Mouse (Mus musculus) splenic B cell, adult 2 months (primary cell): ENCODE results near the gene Bad.

Experiments
- DNase-seq: peaks from one replicate; pipeline ENCODE4 v3.0.0-alpha.2; 2011; ENCODE audit warnings: low read depth, low spot score
- H3K27me3 ChIP-seq: 2 replicates; pipeline ENCODE4 v1.6.1; 2012; ENCODE audit warnings: mild to moderate bottlenecking, low read length, moderate library complexity, mixed read lengths; ENCODE audit not compliant: control insufficient read depth, poor library complexity, insufficient read depth, severe bottlenecking
- H3K36me3 ChIP-seq: 2 replicates; pipeline ENCODE4 v1.6.1; 2012; ENCODE audit warnings: mild to moderate bottlenecking, low read length, moderate library complexity, mixed read lengths; ENCODE audit not compliant: control insufficient read depth, poor library complexity, insufficient read depth, severe bottlenecking

Gene Bad

DNA sequence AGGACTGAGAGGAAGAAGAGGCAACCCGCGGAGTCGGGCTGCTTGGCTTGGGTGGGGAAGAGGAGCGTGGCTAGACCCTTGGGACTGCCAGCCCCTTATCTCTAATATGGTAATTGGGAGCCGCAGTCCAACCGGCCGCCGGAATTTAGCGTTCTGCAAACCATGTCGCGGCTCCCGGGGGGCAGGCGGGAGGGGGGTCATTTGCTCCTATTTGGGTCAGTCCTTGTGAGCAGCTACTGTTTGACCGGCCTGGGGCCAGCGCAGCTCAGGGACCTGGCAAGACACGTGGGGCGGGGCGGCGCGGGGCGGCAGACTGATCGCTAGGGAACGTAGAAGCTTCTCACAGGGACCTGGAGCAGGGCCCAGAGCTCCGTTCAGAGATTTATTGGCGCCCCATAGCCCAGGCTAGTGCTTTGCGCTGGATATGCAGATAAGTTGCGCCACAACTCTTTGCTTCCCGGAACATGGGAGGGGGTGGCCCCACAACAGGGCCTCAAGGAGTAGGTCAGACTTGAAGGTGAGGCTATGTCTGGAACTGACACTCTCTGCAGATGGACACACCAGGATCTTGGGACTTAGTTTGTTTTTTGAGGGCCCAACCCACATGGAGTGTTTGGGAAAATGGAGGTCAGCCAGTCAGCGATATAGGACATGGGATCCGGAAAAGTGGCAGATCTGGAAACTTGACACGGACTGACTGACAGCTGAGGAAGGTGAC is 10.5 kb downstream of the Bad start:
- peak; percentile 30 for DNase-seq
- H3K36me3 ChIP-seq = no peaks in the 10 kb centered on the region

DNA sequence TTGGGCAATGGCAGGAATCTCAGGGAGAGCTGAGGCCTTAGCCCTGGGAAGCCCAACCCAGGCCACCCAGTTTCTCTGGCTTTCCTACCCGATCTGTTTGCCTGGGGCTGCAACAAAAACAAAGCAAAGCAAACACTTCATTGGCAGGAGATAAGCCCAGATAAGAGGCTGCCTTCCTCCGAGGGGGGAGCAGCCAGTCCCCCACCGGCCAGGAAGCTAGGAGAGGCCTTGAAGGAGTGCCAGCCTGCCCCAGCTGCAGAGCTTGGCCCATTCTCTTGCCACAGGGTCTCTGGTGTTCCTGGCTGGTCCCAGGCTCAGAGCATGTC is 11.0 kb downstream of the Bad start:
- no peaks in the 10 kb centered on the region for H3K27me3 ChIP-seq
- H3K36me3 ChIP-seq = no peaks in the 10 kb centered on the region
- DNase-seq = no peak

More for the DNA sequence above, 10.5 kb downstream of the Bad start:
- H3K27me3 ChIP-seq = no peaks in the 10 kb centered on the region

DNA sequence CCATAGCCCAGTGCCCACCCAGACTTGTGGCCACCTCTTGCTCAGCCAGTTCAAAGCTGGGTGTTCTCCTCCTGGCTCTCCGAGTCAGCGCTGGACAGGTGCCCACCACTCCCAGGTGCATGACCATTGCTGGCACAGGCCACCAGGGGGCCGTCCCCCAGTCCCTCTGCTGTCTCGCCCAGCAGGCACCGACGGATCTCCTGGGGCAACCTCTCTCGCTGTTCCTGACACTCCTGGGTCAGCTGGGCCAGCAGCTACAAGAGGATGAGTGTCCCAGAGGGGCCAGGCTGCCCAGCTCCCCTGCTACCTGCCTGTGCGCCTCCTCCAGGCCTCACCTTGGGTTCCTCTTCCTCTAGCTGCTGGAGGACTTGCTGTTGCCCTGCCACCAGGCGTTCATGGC is 12.4 kb downstream of the Bad start:
- Histone ChIP-seq H3K36me3 (no peaks in the 10 kb centered on the region), H3K27me3 (no peaks in the 10 kb centered on the region)
- peak; percentile 56 for DNase-seq

DNA sequence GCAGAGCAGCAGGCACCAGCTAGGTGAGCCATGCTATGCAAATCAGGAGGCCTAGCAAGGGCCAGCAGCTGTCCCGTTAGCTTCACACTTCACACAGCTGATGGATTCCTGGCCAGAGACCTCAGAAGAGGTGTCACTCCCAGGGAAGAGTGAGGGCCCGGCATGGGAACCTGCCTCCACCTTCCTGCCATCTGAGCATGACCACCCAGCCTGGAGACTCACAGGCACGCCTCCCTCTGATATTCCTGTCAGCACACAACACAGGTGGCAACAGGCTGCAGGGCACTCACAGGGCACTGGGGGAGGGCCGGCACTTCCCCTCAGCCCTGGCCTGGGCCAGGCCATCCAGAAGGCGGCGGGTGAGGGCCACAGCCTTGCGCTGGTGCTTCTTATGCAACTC is 13.8 kb downstream of the Bad start:
- H3K36me3 ChIP-seq = no peaks in the 10 kb centered on the region
- H3K27me3 ChIP-seq = no peaks in the 10 kb centered on the region
- no peak for DNase-seq

DNA sequence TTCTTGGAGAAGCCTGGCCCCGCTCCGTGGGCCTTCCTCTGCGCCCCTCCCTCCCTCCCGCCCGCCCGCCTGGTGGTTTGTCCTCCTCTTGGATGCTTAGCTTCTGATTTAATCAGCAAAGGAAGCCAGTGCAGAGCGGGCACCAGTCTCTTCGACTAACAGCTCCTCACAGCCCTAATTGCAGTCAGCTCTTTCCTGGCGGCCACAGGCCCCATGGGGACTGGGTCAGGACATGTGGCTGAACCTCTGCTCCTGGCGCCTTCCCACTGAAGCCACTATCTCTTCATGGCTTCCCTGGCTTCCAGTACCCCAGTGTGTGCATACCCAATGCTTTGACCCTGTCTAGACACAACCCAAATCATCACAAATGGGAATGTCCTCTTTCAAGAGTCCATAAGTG is 14.8 kb downstream of the Bad start:
- DNase-seq = no peak
- Histone ChIP-seq H3K36me3 (no peaks in the 10 kb centered on the region), H3K27me3 (no peaks in the 10 kb centered on the region)

DNA sequence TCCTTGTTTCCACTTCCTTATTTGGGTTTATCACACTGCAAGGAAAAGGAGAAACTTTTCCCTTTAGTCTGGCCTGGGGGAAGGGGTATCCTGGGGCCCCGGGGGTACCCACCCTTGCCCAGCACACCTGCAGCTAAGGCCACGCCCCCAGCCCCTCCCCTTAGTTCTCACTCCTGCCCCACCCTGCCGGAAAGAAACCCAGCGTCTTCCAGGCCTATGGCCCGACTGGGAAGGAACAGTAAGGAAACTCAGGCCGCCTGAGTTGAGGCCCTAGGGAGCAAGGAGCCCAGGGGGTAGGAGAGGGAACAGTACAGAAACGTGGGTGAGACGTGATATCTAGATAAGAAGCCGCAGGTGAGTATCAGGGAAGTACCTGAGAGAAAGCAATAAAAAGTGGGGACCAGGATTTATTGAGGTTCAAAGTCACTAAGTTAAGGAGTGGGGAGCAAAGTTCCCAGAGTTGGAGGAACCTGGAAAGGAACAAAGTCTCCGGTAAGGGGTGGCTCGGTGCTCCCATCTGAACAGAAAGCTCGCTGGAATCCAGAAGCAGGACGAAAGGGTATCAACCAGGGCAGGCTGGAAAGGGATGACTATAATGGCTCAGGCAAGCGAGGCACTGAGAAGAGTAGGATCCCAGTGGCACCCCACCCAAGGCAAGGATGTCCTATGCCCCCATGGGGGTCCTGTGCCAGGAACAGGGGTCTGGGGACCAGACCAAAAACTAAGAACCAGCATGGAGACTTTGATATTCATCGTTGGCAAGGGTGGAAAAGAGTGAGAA is 27.0 kb downstream of the Bad start:
- Histone ChIP-seq H3K36me3 (peaks cover 1% of the 10 kb centered on the region; the same call in 1 of the 2 replicates), H3K27me3 (no peaks in the 10 kb centered on the region; the same call in none of the 2 replicates)
- no peak for DNase-seq

DNA sequence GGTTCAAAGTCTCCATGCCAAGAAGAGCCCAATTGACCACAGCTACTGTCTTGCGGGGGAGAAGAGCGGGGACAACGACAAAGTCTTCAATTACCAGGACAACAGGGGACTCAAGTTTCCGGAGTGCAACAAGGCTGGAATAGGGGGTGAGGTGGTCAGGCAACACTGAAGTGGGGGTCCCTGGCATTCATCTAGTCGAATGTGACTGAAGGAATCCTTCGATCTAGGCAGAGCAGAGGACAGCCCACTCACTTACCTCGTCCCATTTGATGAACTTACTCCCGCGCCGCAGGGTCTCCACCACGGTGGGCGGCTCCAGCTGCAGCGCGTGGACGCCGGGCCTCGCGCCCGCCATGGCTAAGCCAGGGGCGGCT is 27.6 kb downstream of the Bad start:
- no peak for DNase-seq
- no peaks in the 10 kb centered on the region; the same call in none of the 2 replicates for H3K27me3 ChIP-seq
- no peaks in the 10 kb centered on the region for H3K36me3 ChIP-seq

DNA sequence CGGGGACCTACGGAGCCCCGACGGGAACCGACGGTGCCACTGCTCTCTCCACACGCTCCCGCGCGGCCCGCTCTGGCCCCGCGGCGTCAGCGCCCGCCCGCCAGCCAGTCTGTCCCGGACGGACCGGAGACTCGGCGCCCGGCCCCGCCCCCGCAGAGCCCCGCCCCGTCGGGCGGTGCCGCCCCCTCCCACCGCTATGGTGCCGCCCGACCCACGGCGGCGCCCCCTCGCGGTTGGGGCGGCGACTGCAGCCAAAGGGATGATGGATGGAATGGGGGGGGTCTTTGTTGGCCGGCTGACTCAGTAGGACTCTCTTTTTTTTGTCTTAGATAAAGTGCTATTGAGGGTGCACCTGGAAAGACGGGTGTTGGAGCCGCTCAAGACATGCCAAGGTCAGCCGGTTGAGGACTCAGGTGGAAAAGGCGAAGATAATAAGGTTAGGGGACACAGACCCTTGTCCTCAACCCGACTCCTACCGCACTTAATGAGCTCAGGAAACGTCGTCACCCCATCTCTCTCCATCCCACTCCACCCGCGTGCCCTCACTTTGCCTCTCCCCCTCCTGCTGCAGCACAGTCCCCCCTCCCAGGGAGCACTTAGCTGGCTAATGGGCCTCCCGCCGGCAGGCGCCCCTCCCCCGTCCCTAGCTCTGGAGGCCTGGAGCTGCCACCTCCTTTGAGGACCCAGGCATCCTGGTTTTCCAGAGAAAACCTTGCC is 28.2 kb downstream of the Bad start:
- Histone ChIP-seq H3K36me3 (no peaks in the 10 kb centered on the region), H3K27me3 (no peaks in the 10 kb centered on the region; the same call in none of the 2 replicates)
- DNase-seq = peak; percentile 85

DNA sequence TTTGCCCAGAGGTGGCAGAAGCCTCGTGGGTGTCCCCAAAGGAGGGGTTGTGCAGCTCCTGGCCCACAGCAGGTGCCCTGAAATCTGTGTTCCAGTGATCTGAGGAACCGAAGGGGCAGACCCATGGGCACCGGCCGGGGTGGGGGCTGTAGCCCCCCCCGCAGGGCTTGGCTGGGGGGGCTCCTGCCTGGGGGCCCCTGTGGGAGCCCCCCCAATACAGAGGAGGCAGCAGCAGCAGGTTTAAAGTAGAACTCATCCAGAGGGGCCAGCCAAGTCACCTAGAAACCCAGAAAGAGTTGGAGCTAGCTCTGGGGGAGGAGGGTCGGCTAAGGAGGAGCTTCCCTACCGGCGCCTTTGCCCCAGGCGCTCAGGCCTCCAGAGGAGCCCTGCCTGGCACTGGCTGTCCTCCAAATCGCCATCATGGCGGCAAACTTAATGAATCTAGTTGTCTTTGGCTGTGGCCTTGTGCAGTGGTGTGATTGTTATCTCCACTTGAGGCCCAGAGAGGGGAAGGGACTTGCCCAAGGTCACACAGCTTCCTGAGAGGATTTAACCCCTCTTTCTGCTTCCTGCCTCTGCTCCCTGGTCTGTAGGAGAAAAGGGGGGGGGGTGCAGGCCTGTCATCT is 28.9 kb downstream of the Bad start:
- DNase-seq = no peak
- Histone ChIP-seq H3K27me3 (no peaks in the 10 kb centered on the region; the same call in none of the 2 replicates), H3K36me3 (no peaks in the 10 kb centered on the region)

DNA sequence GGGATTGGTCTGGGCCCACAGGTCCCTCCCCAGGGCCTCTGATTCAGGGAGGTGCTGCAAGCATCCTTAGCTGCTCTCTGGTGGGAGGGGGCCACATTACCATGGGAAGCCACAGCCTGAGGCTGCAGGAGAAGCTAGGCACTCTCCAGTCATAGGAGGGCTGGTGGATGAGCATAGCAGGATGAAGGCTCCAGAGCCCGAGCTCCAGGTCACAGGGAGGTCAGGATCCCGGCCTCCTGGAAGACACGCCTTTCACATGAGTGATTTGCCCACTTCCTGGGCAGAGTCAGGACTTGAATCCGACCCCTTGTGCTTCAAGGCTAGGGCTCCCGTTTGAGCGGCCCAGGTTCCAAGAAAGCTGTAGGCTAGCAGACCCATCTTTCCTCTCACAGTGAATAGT is 30.0 kb downstream of the Bad start:
- no peaks in the 10 kb centered on the region; the same call in none of the 2 replicates for H3K27me3 ChIP-seq
- no peaks in the 10 kb centered on the region for H3K36me3 ChIP-seq
- DNase-seq = no peak

DNA sequence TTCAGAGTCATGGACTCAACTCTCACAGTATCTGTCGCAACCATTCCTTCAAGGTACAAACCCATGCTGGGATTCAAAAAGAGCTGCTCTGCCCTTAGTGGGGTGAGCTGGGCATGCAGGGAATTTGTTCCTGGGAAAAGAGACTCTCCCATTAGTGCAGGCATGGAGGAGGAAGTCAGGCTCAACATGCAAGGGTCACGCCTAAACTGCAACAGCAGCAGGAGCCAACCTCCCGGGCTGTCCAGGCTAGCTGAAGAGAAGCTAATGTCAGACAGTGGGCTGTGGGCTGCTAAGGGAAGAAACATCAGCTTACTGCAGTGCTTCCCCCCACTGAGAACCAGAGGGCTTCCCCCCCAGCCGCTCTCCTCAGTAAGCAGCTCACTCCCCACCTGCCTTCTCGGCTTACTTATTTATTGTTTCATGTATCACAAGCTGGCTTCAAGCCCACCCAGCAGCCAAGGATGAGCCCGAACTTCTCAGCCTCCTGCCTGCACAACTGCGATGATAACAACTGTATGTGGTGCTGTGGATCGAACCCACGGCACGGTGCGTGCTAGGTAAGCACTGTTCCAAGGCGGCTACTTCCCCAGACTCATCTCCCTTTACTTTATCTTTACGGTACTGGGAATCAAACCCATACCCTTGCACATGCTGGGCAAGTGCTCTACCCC is 30.7 kb downstream of the Bad start:
- DNase-seq = no peak
- Histone ChIP-seq H3K36me3 (no peaks in the 10 kb centered on the region), H3K27me3 (no peaks in the 10 kb centered on the region; the same call in none of the 2 replicates)

DNA sequence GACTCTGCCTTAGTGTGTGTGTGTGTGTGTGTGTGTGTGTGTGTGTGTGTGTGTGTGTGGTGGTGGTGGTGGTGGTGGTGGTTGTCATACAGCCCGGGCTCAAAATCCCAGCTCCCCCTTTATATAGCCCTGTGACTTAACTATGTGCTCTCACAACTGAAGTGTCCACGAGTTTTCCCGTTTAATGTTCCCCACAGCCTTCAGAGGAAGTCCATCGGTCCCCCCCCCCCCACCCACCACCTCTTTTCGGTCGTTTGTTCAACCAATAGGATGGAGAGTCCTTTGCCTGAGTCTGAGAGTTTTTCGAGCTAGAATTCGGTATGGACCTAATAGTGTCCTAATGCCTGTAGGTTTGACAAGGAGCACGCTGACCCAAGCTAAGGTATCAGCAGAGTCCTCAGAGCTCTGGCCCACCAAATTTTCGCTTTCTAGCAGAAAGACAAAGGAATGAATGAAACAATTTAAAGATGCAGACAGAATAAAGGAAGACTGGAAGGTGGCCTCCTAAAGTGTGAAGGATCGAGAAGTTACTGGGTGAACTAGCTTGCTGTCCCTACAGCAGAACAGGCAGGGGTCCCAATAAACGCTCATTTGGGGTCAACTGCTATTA is 32.0 kb downstream of the Bad start:
- DNase-seq = no peak
- H3K36me3 ChIP-seq = 0 out of 2 replicates have a peak, but pooled peaks cover 1% of the 10 kb centered on the region

DNA sequence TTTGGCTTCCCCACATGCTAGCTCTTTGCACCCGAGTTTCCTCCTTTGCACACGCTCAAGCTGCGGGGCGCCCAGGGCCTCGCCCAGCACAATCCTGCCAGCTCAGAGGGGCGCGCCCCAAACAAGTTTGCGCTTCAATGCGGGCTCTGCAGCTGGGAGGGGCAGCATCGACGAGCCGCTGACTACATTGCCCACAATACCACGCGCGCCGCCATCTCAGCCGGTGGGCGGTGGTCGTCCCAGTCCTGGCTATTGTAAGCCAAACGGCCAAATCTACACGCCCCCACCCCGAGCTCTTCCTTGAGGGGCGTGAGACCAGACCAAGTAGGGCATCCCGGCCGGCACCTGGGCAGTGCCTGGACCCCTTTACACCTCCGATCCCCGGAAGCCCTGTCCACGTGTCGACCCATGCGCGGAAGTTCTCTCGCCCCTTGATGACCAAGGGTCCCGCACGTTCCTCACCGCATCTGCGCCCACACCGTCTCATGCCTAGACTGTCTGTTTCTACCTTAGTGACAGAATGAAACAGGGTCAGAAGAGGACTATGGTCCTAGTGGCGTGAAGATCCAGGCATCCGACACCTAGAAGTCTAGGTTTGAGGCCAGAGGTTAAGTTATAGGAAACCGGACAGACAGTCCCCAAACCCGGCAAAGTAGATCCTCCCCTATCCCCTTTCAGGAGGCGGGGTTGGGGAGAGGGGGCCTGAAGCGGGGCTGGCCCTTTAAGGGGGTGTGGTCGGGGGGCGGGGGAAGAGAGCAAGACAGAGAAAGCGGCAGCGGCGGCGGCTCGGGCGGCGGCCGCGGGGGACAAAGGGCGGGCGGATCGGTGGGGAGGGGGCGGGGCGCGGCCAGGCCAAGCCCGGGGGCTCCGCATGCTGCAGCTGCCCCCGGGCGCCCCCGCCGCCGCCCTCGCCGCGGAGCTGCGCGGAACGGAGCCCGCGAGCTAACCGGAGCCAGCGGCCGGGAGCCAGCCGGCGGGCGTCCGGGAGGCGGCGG is 32.8 kb downstream of the Bad start, which contains the start of gene Ppp1r14b:
Gene Ppp1r14b (plus strand): TSS at position 758 of the 995 bp plus-strand sequence.
- no peaks in the 10 kb centered on the region; the same call in none of the 2 replicates for H3K27me3 ChIP-seq
- peak; percentile 75 for DNase-seq
- 0 out of 2 replicates have a peak, but pooled peaks cover 1% of the 10 kb centered on the region for H3K36me3 ChIP-seq

More for the DNA sequence above, 32.0 kb downstream of the Bad start:
- no peaks in the 10 kb centered on the region; the same call in none of the 2 replicates for H3K27me3 ChIP-seq
